Mouse (Mus musculus) left cerebral cortex, adult 11 months (tissue): ENCODE measurements around the gene Gtf3c5.
A peak's percentile ranks its signal among the peaks of the same experiment; 100 is the strongest.

ENCODE experiments used
- DNase-seq: peaks from one replicate; pipeline ENCODE4 v3.0.0; 2022; ENCODE audit warnings: low spot score

The Gtf3c5 gene

GRCm38 (mm10) chr2:28534436-28535262, 48.9 kb downstream of the Gtf3c5 start:
- no peak for DNase-seq

DNA sequence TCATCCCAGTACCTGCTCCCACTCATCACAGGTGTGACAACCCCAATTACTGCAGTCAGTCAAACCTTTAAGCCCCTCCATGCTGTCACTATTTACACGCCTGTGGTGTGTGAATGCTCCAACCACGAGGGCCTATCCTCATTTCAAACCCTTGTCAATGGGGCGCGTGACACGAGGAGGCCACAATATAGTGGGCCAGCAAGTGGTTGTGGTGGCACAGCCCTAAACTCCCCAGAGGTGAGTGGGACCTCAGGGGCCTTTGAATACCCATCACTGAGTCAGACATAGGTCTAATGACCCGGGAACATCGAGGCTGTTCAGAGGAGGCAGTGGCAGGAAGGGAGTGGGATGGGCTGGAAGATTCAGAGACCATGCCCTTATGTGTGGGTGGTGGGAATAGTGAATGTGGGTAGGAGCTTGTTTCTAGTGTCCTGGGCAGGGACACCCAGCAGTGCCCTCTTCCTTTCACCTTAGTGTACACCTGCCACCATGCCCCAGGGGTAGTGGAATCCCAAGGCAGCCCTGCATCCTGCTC, 49.6 kb downstream of the Gtf3c5 start:
- DNase-seq, result no peak

DNA sequence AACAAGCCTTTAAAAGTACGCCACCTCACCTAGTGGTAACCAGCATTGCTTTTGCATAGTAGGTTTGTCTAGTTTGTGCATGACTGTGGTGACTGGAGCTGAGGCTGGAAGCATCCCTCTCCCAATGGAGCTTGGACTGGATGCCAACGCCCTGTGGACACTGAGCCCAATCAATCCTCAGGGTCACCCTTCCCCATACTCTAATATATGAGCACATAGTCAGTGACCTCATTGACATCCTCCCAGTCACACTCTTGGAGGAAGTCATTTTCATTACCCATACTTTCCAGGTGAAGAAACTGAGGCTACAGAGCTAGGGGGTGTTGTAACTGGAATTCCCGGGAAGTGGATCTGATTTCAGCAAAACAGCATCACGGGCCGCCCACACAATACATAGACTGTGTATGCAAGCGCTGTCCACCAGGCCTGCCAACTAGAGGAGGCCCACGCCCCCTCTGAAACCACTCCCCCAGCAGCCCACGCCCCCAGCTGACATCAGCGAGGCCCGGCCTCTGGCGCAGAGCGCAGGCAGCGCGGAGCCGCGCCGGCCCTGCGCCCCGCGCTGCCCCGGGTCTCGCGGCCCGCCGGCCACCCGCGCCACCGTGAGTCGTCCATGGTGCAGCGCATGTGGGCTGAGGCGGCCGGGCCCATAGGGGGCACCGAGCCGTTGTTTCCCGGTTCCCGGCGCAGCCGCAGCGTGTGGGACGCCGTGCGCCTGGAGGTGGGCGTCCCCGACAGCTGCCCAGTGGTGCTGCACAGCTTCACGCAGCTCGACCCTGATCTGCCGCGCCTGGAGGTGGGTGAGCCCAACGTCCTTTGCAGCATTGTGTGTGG, 50.4 kb downstream of the Gtf3c5 start:
- peak; percentile 88 for DNase-seq

- no peak for DNase-seq
Observed at GRCm38 (mm10) chr2:28530311-28530710, 53.2 kb downstream of the Gtf3c5 start.

GRCm38 (mm10) chr2:28529856-28530255, 53.7 kb downstream of the Gtf3c5 start:
- DNase-seq, result no peak

- DNase-seq, result no peak
Observed at GRCm38 (mm10) chr2:28528354-28528730, 55.2 kb downstream of the Gtf3c5 start.

DNA sequence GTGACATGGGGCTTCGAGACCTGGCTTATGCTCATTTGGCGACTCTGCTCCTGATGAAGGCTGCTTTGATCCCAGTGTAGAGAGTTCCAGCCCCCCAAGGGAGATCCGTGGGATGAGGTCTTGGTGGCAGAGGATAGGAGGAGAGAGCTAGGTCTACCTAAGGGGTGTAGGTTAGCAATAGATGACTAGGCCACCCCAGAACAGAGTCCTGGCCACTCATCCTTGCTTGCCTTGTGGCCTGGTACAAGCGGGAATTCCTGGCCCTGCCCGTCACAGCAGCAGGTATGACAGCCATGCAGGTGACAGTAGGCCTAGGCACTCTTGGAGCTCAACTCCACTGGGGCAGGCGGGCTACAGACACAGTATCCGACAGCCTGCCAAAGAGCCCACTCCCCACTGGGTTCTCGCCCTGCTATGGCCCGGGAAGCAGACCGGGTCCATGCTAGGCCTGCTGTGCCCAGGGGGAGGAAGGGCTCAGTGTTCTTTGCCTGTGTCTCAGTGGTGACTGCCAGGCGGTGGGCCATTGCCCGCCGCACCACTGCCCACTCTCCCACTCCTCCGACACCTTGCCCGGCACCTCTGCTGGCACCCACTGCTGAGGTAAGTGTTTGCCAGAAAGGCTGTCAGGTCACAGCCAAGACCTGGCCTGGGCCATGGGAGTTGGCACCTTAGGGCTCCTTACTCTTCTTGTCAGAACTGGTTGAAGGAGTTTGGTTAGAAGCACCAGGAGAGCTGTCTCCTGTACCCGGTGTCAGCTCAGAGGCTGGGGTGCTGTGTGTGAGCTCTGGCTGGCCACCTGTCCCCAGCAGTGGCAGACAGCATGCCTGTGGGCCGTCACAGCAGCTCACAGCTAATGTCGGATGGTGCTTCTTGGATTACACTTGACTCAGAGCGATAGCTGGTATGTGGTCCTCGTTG, 55.9 kb downstream of the Gtf3c5 start:
- DNase-seq, result no peak

GRCm38 (mm10) chr2:28525943-28526876, 57.3 kb downstream of the Gtf3c5 start:
- DNase-seq, result no peak

- DNase-seq, result no peak
Observed at GRCm38 (mm10) chr2:28525219-28525942, 58.2 kb downstream of the Gtf3c5 start.

DNA sequence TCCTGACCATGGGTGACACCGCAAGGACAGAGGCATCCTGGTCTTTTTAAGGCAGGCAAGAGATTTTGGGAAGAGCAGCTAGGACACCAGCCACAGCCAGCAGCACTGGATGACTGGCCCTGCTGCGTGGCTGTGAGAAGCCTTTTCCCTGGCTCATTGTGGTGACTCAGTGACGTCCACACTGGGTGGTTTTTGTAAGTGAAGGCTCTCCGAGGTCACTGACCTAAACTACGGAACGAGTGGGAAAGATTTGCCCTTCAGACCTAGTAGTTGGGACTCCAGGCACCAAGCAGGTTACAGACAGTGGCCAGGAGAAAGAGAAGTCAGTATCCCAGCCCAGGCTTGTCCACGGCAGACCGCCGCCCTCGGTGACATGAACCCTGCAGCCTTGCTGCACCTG, 59.1 kb downstream of the Gtf3c5 start:
- no peak for DNase-seq

DNA sequence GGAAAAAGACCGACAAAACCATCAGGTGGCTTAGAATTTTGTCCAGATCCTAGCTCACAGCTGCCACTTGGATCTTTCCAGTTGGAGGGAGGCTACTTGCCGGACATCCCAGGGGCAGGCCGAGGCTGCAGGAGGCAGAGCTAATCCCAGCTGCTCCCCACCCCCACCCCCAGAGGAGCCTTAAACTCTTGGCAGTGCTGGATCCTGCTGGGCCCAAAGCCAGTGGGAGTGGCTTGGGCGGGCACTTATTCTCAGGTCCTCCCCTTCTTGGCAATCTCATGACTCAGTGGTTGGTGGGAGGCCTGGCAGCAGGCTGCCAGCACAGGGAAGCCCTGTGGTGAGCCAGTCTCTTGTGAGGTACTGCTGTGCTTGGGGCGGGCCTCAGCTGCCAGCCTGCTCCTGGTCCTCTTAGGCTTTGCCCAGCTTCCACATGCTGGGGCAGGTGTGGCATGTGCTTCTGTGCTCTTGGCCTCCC, 59.9 kb downstream of the Gtf3c5 start:
- DNase-seq, result peak; percentile 78

GRCm38 (mm10) chr2:28522166-28522565, 61.4 kb downstream of the Gtf3c5 start:
- DNase-seq, result no peak

GRCm38 (mm10) chr2:28521571-28522151, 61.9 kb downstream of the Gtf3c5 start:
- no peak for DNase-seq

DNA sequence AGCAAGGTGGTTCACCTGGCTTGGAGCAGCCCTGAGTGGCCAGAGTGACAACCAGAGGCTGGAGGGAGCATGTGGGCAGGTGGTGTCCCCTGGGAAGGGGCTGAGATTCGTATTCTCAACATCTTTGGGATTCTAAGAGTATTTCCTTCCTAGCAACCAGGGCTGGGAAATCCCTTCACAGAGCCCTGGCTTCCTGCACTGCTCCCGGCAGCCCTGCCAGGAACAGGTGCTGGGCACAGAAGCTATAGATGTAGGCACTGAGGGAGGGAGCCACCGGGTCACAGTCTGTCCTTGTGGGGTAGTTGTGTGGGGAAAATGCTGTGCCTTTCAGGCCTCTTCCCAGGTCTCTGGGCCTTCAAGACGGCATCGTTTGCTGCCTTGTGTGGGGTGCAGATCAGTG, 63.0 kb downstream of the Gtf3c5 start:
- no peak for DNase-seq

GRCm38 (mm10) chr2:28518231-28518630, 65.3 kb downstream of the Gtf3c5 start:
- DNase-seq, result no peak

- no peak for DNase-seq
Observed at GRCm38 (mm10) chr2:28517206-28517909, 66.2 kb downstream of the Gtf3c5 start.
